Mouse (Mus musculus): ENCODE measurements around the gene Aox4. TPM values are rescaled to one million over a fixed set of nuclear protein-coding genes. Genes with fewer than 3 reads are reported as not detected.

Gene Aox4
- total and polyA plus RNA-seq, 3 experiments, result 0.05 to 0.27 TPM; not detected in 1

DNA sequence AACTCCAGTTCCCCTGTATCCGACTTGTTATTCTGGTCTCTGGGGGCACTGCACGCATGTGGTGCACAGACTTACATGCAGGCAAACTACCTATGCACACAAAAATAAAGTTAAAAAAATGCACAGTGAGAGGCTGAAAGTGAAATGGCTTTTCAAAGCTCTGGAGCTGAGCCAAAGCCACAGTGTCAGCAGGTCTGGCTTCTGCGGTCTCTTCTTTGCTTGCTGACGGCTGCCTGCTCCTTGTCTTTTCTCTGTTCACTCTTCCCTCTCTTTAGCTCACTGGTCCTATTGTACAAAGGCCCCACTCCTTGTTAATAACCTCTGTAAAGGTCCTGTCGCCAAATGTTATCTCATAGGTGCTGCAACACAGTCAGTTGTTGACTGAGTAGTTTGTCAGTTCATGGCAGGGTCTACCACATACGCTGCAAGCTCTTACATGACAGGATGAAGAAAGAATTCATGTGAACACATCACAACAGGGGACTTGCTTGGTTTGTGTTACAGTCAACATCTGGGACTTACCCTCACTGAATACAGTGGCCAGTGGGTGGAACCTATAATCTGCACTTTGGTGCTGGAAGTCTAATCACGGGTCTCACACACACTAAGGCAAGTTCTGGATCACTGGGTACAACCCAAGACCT is 101.1 kb downstream of the Aox4 start:
- Histone ChIP-seq H3K27ac (ENCODE audit: insufficient read depth, low read depth) (no peak overlapping the region), H3K79me2 (replicated peaks; ENCODE audit: control insufficient read depth, extremely low read depth, insufficient read depth, poor library complexity, severe bottlenecking) (no peaks in the 10 kb centered on the region), H3K9me3 (replicated peaks; ENCODE audit: low read length) (no peaks in the 10 kb centered on the region), H3K4me1 (ENCODE audit: control insufficient read depth in 1 of 2, insufficient read depth in 2 of 2) (peaks cover 11 to 17% of the 10 kb centered on the region in 2 experiments), H3K27me3 (replicated peaks) (no peaks in the 10 kb centered on the region), H3K4me2 (ENCODE audit: insufficient read depth, low read depth, poor library complexity, severe bottlenecking) (no peak overlapping the region), H3K36me3 (replicated peaks in 1 of 2; ENCODE audit: control insufficient read depth in 1 of 2, insufficient read depth in 1 of 2, low read length in 1 of 2) (no peaks in the 10 kb centered on the region), H3K4me3 (replicated peaks in 1 of 3; ENCODE audit: low read depth in 2 of 3, low read length in 2 of 3, poor library complexity in 1 of 3) (no peak overlapping the region), H3K9ac (ENCODE audit: insufficient read depth, low read depth) (no peak overlapping the region)
- TF ChIP-seq EP300 (IDR thresholded peaks at IDR 0.05; ENCODE audit: low read length), result no peak
- peak; percentile 38 for TF ChIP-seq BHLHE40 (IDR thresholded peaks at IDR 0.05; ENCODE audit: low read depth, low read length)
- TF ChIP-seq ZKSCAN1 (IDR thresholded peaks at IDR 0.05; ENCODE audit: borderline replicate concordance, low read depth, low read length), result no peak
- no peak for TF ChIP-seq USF1 (IDR thresholded peaks at IDR 0.05; ENCODE audit: low read depth, low read length)
- TF ChIP-seq ZC3H11A (IDR thresholded peaks at IDR 0.05; ENCODE audit: low read depth, low read length), result no peak
- TF ChIP-seq MXI1 (IDR thresholded peaks at IDR 0.05; ENCODE audit: low read depth, low read length), result no peak
- no peak for TF ChIP-seq RAD21 (IDR thresholded peaks at IDR 0.05; ENCODE audit: low read depth, low read length)
- TF ChIP-seq ELF1 (IDR thresholded peaks at IDR 0.05; ENCODE audit: low read depth, low read length), result no peak
- TF ChIP-seq IRF4 (IDR thresholded peaks at IDR 0.05; ENCODE audit: low read depth, low read length), result no peak
- TF ChIP-seq ZNF384 (IDR thresholded peaks at IDR 0.05; ENCODE audit: low read depth, low read length), result peak; percentile 46; the same call in 1 of the 2 replicates
- TF ChIP-seq TCF12 (IDR thresholded peaks at IDR 0.05; ENCODE audit: low read depth, low read length), result no peak
- in situ Hi-C loops (cut with MboI; ENCODE audit: low pct_ligation_motif_present, low pct_unique_long_range_greater_than_20kb, low sequenced_read_pairs) (no loop called here), dilution Hi-C loops (cut with MboI; ENCODE audit: extremely low pct_ligation_motif_present, extremely low pct_unique_long_range_greater_than_20kb, low sequenced_read_pairs) (no loop called here)
- no peak for DNase-seq (ENCODE audit: extremely low read depth)

DNA sequence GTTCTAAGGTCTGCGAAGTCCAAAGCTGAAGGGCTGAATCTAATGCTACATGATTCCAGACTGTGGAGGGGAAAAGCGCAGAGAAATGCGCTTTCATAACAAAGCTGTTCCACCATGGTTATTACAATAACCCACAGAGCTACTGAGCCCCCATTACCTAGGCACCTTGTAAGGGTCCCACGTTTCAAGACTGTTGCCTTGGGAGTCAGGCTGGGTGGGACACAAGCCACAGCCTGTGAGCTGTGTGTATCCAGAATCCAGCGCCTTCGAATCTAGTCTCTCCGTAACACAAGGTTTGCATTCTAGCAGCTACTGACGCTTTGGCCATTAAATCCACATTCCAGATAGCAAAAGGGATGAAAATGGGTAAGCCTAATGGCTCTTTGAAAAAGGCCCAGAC is 103.0 kb downstream of the Aox4 start:
- Histone ChIP-seq H3K27ac (ENCODE audit: insufficient read depth, low read depth) (no peak overlapping the region), H3K4me3 (replicated peaks in 1 of 3; ENCODE audit: low read depth in 2 of 3, low read length in 2 of 3, poor library complexity in 1 of 3) (no peak overlapping the region), H3K4me1 (ENCODE audit: control insufficient read depth in 1 of 2, insufficient read depth in 2 of 2) (peaks cover 8 to 13% of the 10 kb centered on the region in 2 experiments), H3K9ac (ENCODE audit: insufficient read depth, low read depth) (no peak overlapping the region), H3K9me3 (replicated peaks; ENCODE audit: low read length) (no peaks in the 10 kb centered on the region), H3K36me3 (replicated peaks in 1 of 2; ENCODE audit: control insufficient read depth in 1 of 2, insufficient read depth in 1 of 2, low read length in 1 of 2) (no peaks in the 10 kb centered on the region), H3K27me3 (replicated peaks) (no peaks in the 10 kb centered on the region), H3K4me2 (ENCODE audit: insufficient read depth, low read depth, poor library complexity, severe bottlenecking) (no peak overlapping the region), H3K79me2 (replicated peaks; ENCODE audit: control insufficient read depth, extremely low read depth, insufficient read depth, poor library complexity, severe bottlenecking) (no peaks in the 10 kb centered on the region)
- dilution Hi-C loops (cut with MboI; ENCODE audit: extremely low pct_ligation_motif_present, extremely low pct_unique_long_range_greater_than_20kb, low sequenced_read_pairs) (no loop called here), in situ Hi-C loops (cut with MboI; ENCODE audit: low pct_ligation_motif_present, low pct_unique_long_range_greater_than_20kb, low sequenced_read_pairs) (no loop called here)
- TF ChIP-seq KAT2A (IDR thresholded peaks at IDR 0.05; ENCODE audit: insufficient replicate concordance, low read length), result no peak
- TF ChIP-seq BHLHE40 (IDR thresholded peaks at IDR 0.05; ENCODE audit: low read depth, low read length), result no peak
- TF ChIP-seq USF1 (IDR thresholded peaks at IDR 0.05; ENCODE audit: low read depth, low read length), result no peak
- no peak for TF ChIP-seq CHD2 (IDR thresholded peaks at IDR 0.05; ENCODE audit: low read length)
- TF ChIP-seq MAX (IDR thresholded peaks at IDR 0.05; ENCODE audit: low read length), result no peak
- TF ChIP-seq POLR2AphosphoS2 (IDR thresholded peaks at IDR 0.05; ENCODE audit: low read depth, low read length), result no peak
- TF ChIP-seq JUND (conservative IDR thresholded peaks at IDR 0.05; ENCODE audit: low read depth, low read length), result no peak
- TF ChIP-seq ZNF384 (IDR thresholded peaks at IDR 0.05; ENCODE audit: low read depth, low read length), result no peak
- TF ChIP-seq E2F4 (IDR thresholded peaks at IDR 0.05; ENCODE audit: insufficient replicate concordance, low read depth, low read length), result no peak
- no peak for TF ChIP-seq MAZ (IDR thresholded peaks at IDR 0.05; ENCODE audit: low read depth, low read length)
- TF ChIP-seq MAFK (IDR thresholded peaks at IDR 0.05; ENCODE audit: insufficient replicate concordance, low read length), result no peak
- no peak for TF ChIP-seq RAD21 (IDR thresholded peaks at IDR 0.05; ENCODE audit: low read depth, low read length)
- no peak for TF ChIP-seq NELFE (IDR thresholded peaks at IDR 0.05; ENCODE audit: low read depth, low read length)
- TF ChIP-seq MEF2A (IDR thresholded peaks at IDR 0.05; ENCODE audit: borderline replicate concordance, low read depth, low read length), result no peak
- no peak for TF ChIP-seq USF2 (conservative IDR thresholded peaks at IDR 0.05; ENCODE audit: low read depth, low read length)
- TF ChIP-seq ELF1 (IDR thresholded peaks at IDR 0.05; ENCODE audit: low read depth, low read length), result no peak
- no peak for TF ChIP-seq RCOR1 (conservative IDR thresholded peaks at IDR 0.05; ENCODE audit: low read depth, low read length)
- TF ChIP-seq HCFC1 (IDR thresholded peaks at IDR 0.05; ENCODE audit: low read depth, low read length), result no peak
- TF ChIP-seq ZKSCAN1 (IDR thresholded peaks at IDR 0.05; ENCODE audit: borderline replicate concordance, low read depth, low read length), result no peak
- DNase-seq (ENCODE audit: extremely low read depth), result no peak

Measured in CH12.LX (cell line).